38 mouse cellular contexts compared by ENCODE assay signal in genomic region chr13:41100031-41100430, GRCm38 (mm10). TPM values are rescaled to one million over a fixed set of nuclear protein-coding genes. Genes with fewer than 3 reads are reported as not detected.
"Had no signal": no experiment of that assay in that cellular context is flagged by ENCODE, and none has a peak within 500 bp of the region (broad histone marks: within the 10 kb centered on the region; RNA-seq: fewer than 3 reads in every experiment).

No protein-coding gene starts in this region.

- DNase-seq: cerebellum, adult 2 months; cerebellum, adult 8-10 months; cerebellum, adult 9-10 months; cerebellum, adult 9-11 months; cerebellum, postnatal 10 days; cerebellum, postnatal 14 days; cerebellum, postnatal 25 days; cerebellum, postnatal 36 days; embryo, embryonic 11 days; forebrain, postnatal 0 days; gastrocnemius, adult 2 months; gastrocnemius, postnatal 10 days; gastrocnemius, postnatal 14 days; gastrocnemius, postnatal 25 days; gastrocnemius, postnatal 36 days; heart, adult 2 months had no signal

- H3K27me3 ChIP-seq: embryonic facial prominence, embryonic 12.5 days; embryonic facial prominence, embryonic 13.5 days; embryonic facial prominence, embryonic 15.5 days; forebrain, embryonic 12.5 days; forebrain, embryonic 13.5 days; forebrain, embryonic 15.5 days had no signal

- H3K4me2 ChIP-seq: embryonic facial prominence, embryonic 12.5 days; embryonic facial prominence, embryonic 13.5 days; embryonic facial prominence, embryonic 15.5 days; forebrain, embryonic 12.5 days; forebrain, embryonic 13.5 days; forebrain, embryonic 15.5 days had no signal

- H3K36me3 ChIP-seq: embryonic facial prominence, embryonic 10.5 days; embryonic facial prominence, embryonic 12.5 days; embryonic facial prominence, embryonic 13.5 days; embryonic facial prominence, embryonic 15.5 days; forebrain, embryonic 10.5 days; forebrain, embryonic 12.5 days; forebrain, embryonic 15.5 days had no signal

- H3K4me1 ChIP-seq: embryonic facial prominence, embryonic 10.5 days; embryonic facial prominence, embryonic 12.5 days; embryonic facial prominence, embryonic 13.5 days; embryonic facial prominence, embryonic 15.5 days; forebrain, embryonic 10.5 days; forebrain, embryonic 12.5 days; forebrain, embryonic 13.5 days; forebrain, embryonic 15.5 days had no signal

- H3K9me3 ChIP-seq: embryonic facial prominence, embryonic 10.5 days; embryonic facial prominence, embryonic 12.5 days; embryonic facial prominence, embryonic 15.5 days; forebrain, embryonic 10.5 days; forebrain, embryonic 12.5 days; forebrain, embryonic 13.5 days; forebrain, embryonic 15.5 days had no signal

- ATAC-seq: forebrain, embryonic 13.5 days; forebrain, embryonic 14.5 days; forebrain, embryonic 15.5 days; forebrain, embryonic 16.5 days; forebrain, postnatal 0 days had no signal

- H3K9ac ChIP-seq: embryonic facial prominence, embryonic 12.5 days; embryonic facial prominence, embryonic 13.5 days; embryonic facial prominence, embryonic 15.5 days; forebrain, embryonic 12.5 days; forebrain, embryonic 13.5 days; forebrain, embryonic 15.5 days; forebrain, postnatal 0 days had no signal

- H3K4me3 ChIP-seq: embryonic facial prominence, embryonic 10.5 days; embryonic facial prominence, embryonic 12.5 days; embryonic facial prominence, embryonic 13.5 days; embryonic facial prominence, embryonic 15.5 days; erythroblast, embryonic 14.5 days; forebrain, embryonic 10.5 days; forebrain, embryonic 12.5 days; forebrain, embryonic 13.5 days; forebrain, embryonic 15.5 days; gastrocnemius, adult 2 months; heart, adult 2 months had no signal

- H3K27ac ChIP-seq: embryonic facial prominence, embryonic 10.5 days; embryonic facial prominence, embryonic 12.5 days; embryonic facial prominence, embryonic 13.5 days; embryonic facial prominence, embryonic 15.5 days; forebrain, embryonic 10.5 days; forebrain, embryonic 12.5 days; forebrain, embryonic 13.5 days; forebrain, embryonic 15.5 days; gastrocnemius, adult 2 months; heart, adult 2 months had no signal

RNA-seq across cellular contexts. Expression of gene Gcm2, which starts 10.8 kb away (rescaled TPM):
- total RNA-seq: common myeloid progenitor, adult 5-6 weeks; forebrain, postnatal 0 days; gastrocnemius, adult 18-20 months; gastrocnemius, adult 2 months; gastrocnemius, adult 8-10 months; gastrocnemius, postnatal 10 days; gastrocnemius, postnatal 14 days; gastrocnemius, postnatal 25 days; gastrocnemius, postnatal 36 days; gastrocnemius, postnatal 4 days; granulocyte monocyte progenitor cell, adult 5-6 weeks; heart, adult 2 months; heart, adult 8-10 months had no signal
- polyA plus RNA-seq: cerebellum, adult 2 months; cortical plate, adult 2 months; embryonic facial prominence, embryonic 11.5 days; embryonic facial prominence, embryonic 13.5 days; embryonic facial prominence, embryonic 15.5 days; erythroblast, embryonic 14.5 days; forebrain, embryonic 10.5 days; forebrain, embryonic 11.5 days; forebrain, embryonic 12.5 days; forebrain, embryonic 13.5 days; forebrain, embryonic 14.5 days; forebrain, embryonic 15.5 days; forebrain, embryonic 16.5 days; forebrain, postnatal 0 days; frontal cortex, adult 2 months; gonadal fat pad, adult 2 months; heart, adult 2 months had no signal

RNA-seq across cellular contexts. Expression of gene Sycp2l, which starts 14.1 kb away (rescaled TPM):
- total RNA-seq: common myeloid progenitor, adult 5-6 weeks; forebrain, postnatal 0 days; gastrocnemius, adult 18-20 months; gastrocnemius, adult 2 months; gastrocnemius, adult 8-10 months; gastrocnemius, postnatal 10 days; gastrocnemius, postnatal 14 days; gastrocnemius, postnatal 36 days; gastrocnemius, postnatal 4 days; granulocyte monocyte progenitor cell, adult 5-6 weeks; heart, adult 2 months; heart, adult 8-10 months had no signal
- polyA plus RNA-seq: embryonic facial prominence, embryonic 11.5 days; embryonic facial prominence, embryonic 15.5 days; erythroblast, embryonic 14.5 days; forebrain, embryonic 10.5 days; forebrain, embryonic 11.5 days; forebrain, embryonic 12.5 days; forebrain, embryonic 15.5 days; forebrain, embryonic 16.5 days; forebrain, postnatal 0 days; gonadal fat pad, adult 2 months; heart, adult 2 months had no signal

RNA-seq across cellular contexts. Expression of gene Mak, which starts 20.5 kb away (rescaled TPM):
- total RNA-seq: common myeloid progenitor, adult 5-6 weeks; gastrocnemius, adult 18-20 months; gastrocnemius, adult 2 months; gastrocnemius, adult 8-10 months; gastrocnemius, postnatal 10 days; gastrocnemius, postnatal 14 days; gastrocnemius, postnatal 25 days; gastrocnemius, postnatal 36 days; gastrocnemius, postnatal 4 days; granulocyte monocyte progenitor cell, adult 5-6 weeks; heart, adult 2 months; heart, adult 8-10 months had no signal
- polyA plus RNA-seq: erythroblast, embryonic 14.5 days had no signal
